7 mouse cellular contexts compared by ENCODE assay signal in the genomic region with DNA sequence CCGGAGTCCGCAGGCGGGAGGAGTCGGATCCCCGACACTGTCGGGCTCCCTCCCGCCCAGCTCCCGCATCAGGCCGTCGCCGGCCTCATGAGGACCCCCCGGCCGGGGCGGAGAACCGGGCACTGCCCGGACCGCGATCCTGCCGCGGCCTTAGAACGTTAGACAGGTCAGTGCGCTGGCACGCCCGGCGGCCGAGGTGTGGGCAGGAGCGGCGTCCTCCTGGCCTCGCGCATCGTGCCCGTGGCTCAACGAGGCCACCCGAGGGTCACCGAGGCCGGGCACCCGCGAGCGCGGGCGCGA. TPM values are rescaled to one million over a fixed set of nuclear protein-coding genes. Genes with fewer than 3 reads are reported as not detected.
DNase-seq lines count a peak whose midpoint lies in the region; ATAC-seq and TF ChIP-seq lines count a peak whose summit lies in the region.

No protein-coding gene starts in this region.

- intact Hi-C loops in gastrocnemius, postnatal 14 days (cut with DNase I; ENCODE audit: low total_unique reads): no loop called here

- H3K4me3 ChIP-seq in forebrain, embryonic 12.5 days (replicated peaks): peak overlapping the region; percentile 63
- H3K4me3 ChIP-seq in limb, embryonic 12.5 days (replicated peaks): peak overlapping the region; percentile 63
- peak overlapping the region; percentile 76 for H3K4me3 ChIP-seq in small intestine, adult 2 months (ENCODE audit: low read depth, low read length)

- H3K4me1 ChIP-seq in forebrain, embryonic 12.5 days: peaks cover 29% of the 10 kb centered on the region
- peaks cover 19% of the 10 kb centered on the region for H3K4me1 ChIP-seq in limb, embryonic 12.5 days (replicated peaks)
- peaks cover 14% of the 10 kb centered on the region for H3K4me1 ChIP-seq in small intestine, adult 2 months (ENCODE audit: control insufficient read depth, insufficient read depth, insufficient read length, low read length)

- no peaks in the 10 kb centered on the region for H3K9me3 ChIP-seq in forebrain, embryonic 12.5 days
- no peaks in the 10 kb centered on the region for H3K9me3 ChIP-seq in limb, embryonic 12.5 days

- peaks cover 66% of the 10 kb centered on the region for H3K27me3 ChIP-seq in forebrain, embryonic 12.5 days
- peaks cover 76% of the 10 kb centered on the region for H3K27me3 ChIP-seq in limb, embryonic 12.5 days
- no peaks in the 10 kb centered on the region for H3K27me3 ChIP-seq in small intestine, adult 2 months (ENCODE audit: control insufficient read depth, insufficient read depth, low read length)

- peak overlapping the region; percentile 80 for H3K9ac ChIP-seq in forebrain, embryonic 12.5 days
- peak overlapping the region; percentile 69 for H3K9ac ChIP-seq in limb, embryonic 12.5 days (replicated peaks)

- under 1% methylated on average over 42 of the region's 42 CpGs for WGBS in forebrain, embryonic 12.5 days
- under 1% methylated on average over 42 of the region's 42 CpGs for WGBS in limb, embryonic 12.5 days
- under 1% methylated on average over 40 of the region's 42 CpGs for WGBS in small intestine, adult 2 months

- H3K36me3 ChIP-seq in forebrain, embryonic 12.5 days (replicated peaks): no peaks in the 10 kb centered on the region
- H3K36me3 ChIP-seq in limb, embryonic 12.5 days: no peaks in the 10 kb centered on the region
- peaks cover 23% of the 10 kb centered on the region for H3K36me3 ChIP-seq in small intestine, adult 2 months (ENCODE audit: control insufficient read depth, insufficient read depth, low read length)

- peak overlapping the region; percentile 57 for H3K27ac ChIP-seq in forebrain, embryonic 12.5 days
- H3K27ac ChIP-seq in limb, embryonic 12.5 days: no peak overlapping the region
- H3K27ac ChIP-seq in small intestine, adult 2 months (ENCODE audit: insufficient read depth, low read depth, low read length): peak overlapping the region; percentile 94

- DNase-seq in right cerebral cortex, postnatal 10 days (ENCODE audit: low spot score in 2 of 2): peak; percentile 40 to 56
- DNase-seq in right cerebral cortex, postnatal 25 days: no peak
- DNase-seq in adrenal gland, postnatal 4 days (ENCODE audit: low spot score in 2 of 2): no peak
- no peak for DNase-seq in gastrocnemius, postnatal 14 days

- H3K4me2 ChIP-seq in forebrain, embryonic 12.5 days: peak overlapping the region; percentile 99
- H3K4me2 ChIP-seq in limb, embryonic 12.5 days: peak overlapping the region; percentile 100

- TF ChIP-seq POLR2A in small intestine, adult 2 months (IDR thresholded peaks at IDR 0.05; ENCODE audit: low read depth, low read length): no peak

- peak; percentile 72 for ATAC-seq in forebrain, embryonic 12.5 days (ENCODE audit: low FRiP score)
- ATAC-seq in limb, embryonic 12.5 days (ENCODE audit: insufficient number of reproducible peaks, insufficient read depth, low FRiP score, low TSS enrichment, low read depth): peak; percentile 57

- no peak for TF ChIP-seq CTCF in small intestine, adult 2 months (IDR thresholded peaks at IDR 0.05; ENCODE audit: extremely low read depth, insufficient read length, insufficient replicate concordance, low read depth, low read length)

RNA-seq across cellular contexts. Expression of gene B4galnt1, which starts 0.3 kb away (rescaled TPM):
- polyA plus RNA-seq in forebrain, embryonic 12.5 days (2016; fragmentation: Nextera tagmentation; extraction: Ambion mirVana): 13.3 and 14.7 TPM in 2 replicates
- 4.3 and 5.0 TPM in 2 replicates for polyA plus RNA-seq in limb, embryonic 12.5 days (2016; fragmentation: Nextera tagmentation; extraction: Ambion mirVana)
- 228 and 484 TPM in 2 replicates for polyA plus RNA-seq in small intestine, adult 2 months (2012; rRNA removed)
- total RNA-seq in adrenal gland, postnatal 4 days (2021): 10 to 100 TPM; 10.6 to 11.7 TPM
- total RNA-seq in gastrocnemius, postnatal 14 days (2021): 1 to 10 TPM; 1.5 to 1.9 TPM

RNA-seq across cellular contexts. Expression of gene Slc26a10, which starts 15.1 kb away (rescaled TPM):
- 0.86 and 2.2 TPM in 2 replicates for polyA plus RNA-seq in forebrain, embryonic 12.5 days (2016; fragmentation: Nextera tagmentation; extraction: Ambion mirVana)
- polyA plus RNA-seq in limb, embryonic 12.5 days (2016; fragmentation: Nextera tagmentation; extraction: Ambion mirVana): 3.4 and 3.5 TPM in 2 replicates
- 0.56 and 0.85 TPM in 2 replicates for polyA plus RNA-seq in small intestine, adult 2 months (2012; rRNA removed)
- 1 to 10 TPM; 1.6 to 3.0 TPM for total RNA-seq in adrenal gland, postnatal 4 days (2021)
- total RNA-seq in gastrocnemius, postnatal 14 days (2021): 1 to 10 TPM; 3.7 to 7.6 TPM

RNA-seq across cellular contexts. Expression of gene Arhgef25, which starts 24.6 kb away (rescaled TPM):
- 32.3 and 36.4 TPM in 2 replicates for polyA plus RNA-seq in forebrain, embryonic 12.5 days (2016; fragmentation: Nextera tagmentation; extraction: Ambion mirVana)
- polyA plus RNA-seq in limb, embryonic 12.5 days (2016; fragmentation: Nextera tagmentation; extraction: Ambion mirVana): 67.5 and 74.1 TPM in 2 replicates
- polyA plus RNA-seq in small intestine, adult 2 months (2012; rRNA removed): 8.8 and 10.4 TPM in 2 replicates
- total RNA-seq in adrenal gland, postnatal 4 days (2021): 10 to 100 TPM; 34.7 to 45.3 TPM
- 10 to 100 TPM; 13.9 to 14.4 TPM for total RNA-seq in gastrocnemius, postnatal 14 days (2021)

RNA-seq across cellular contexts. Expression of gene Dtx3, which starts 30.2 kb away (rescaled TPM):
- polyA plus RNA-seq in forebrain, embryonic 12.5 days (2016; fragmentation: Nextera tagmentation; extraction: Ambion mirVana): 170 and 172 TPM in 2 replicates
- 150 and 166 TPM in 2 replicates for polyA plus RNA-seq in limb, embryonic 12.5 days (2016; fragmentation: Nextera tagmentation; extraction: Ambion mirVana)
- 24.0 and 35.3 TPM in 2 replicates for polyA plus RNA-seq in small intestine, adult 2 months (2012; rRNA removed)
- 100 to 1,000 TPM; 111 to 126 TPM for total RNA-seq in adrenal gland, postnatal 4 days (2021)
- total RNA-seq in gastrocnemius, postnatal 14 days (2021): 10 to 100 TPM; 22.2 to 24.8 TPM

RNA-seq across cellular contexts. Expression of gene Os9, which starts 44.4 kb away (rescaled TPM):
- 86.1 and 90.2 TPM in 2 replicates for polyA plus RNA-seq in forebrain, embryonic 12.5 days (2016; fragmentation: Nextera tagmentation; extraction: Ambion mirVana)
- 58.7 and 65.5 TPM in 2 replicates for polyA plus RNA-seq in limb, embryonic 12.5 days (2016; fragmentation: Nextera tagmentation; extraction: Ambion mirVana)
- polyA plus RNA-seq in small intestine, adult 2 months (2012; rRNA removed): 59.8 and 117 TPM in 2 replicates
- 100 to 1,000 TPM; 109 to 112 TPM for total RNA-seq in adrenal gland, postnatal 4 days (2021)
- total RNA-seq in gastrocnemius, postnatal 14 days (2021): 10 to 100 TPM; 20.3 to 23.5 TPM

Comparison
In these comparisons a context has a peak if more than half of its experiments do, and no peak if none do; other contexts are left out.
1. DNase-seq: peak in right cerebral cortex, postnatal 10 days (2 of 2); none in right cerebral cortex, postnatal 25 days (single experiment), adrenal gland, postnatal 4 days (0 of 2) and gastrocnemius, postnatal 14 days (single experiment).
2. RNA of gene B4galnt1, which starts 0.3 kb away (polyA plus RNA-seq): 228 to 484 TPM in small intestine, adult 2 months; 13.3 to 14.7 TPM in forebrain, embryonic 12.5 days and 4.3 to 5.0 TPM in limb, embryonic 12.5 days; every median in the first group is over 10 times any median in the second.
3. Peak in every context shown above with its lines, with median percentiles within 50 percentile points of each other: H3K4me3 ChIP-seq.